Mouse (Mus musculus): ENCODE measurements around the gene Doc2a.

- no peak for TF ChIP-seq CTCF (IDR thresholded peaks at IDR 0.05)
- no peak for TF ChIP-seq EP300 (IDR thresholded peaks at IDR 0.05)
These were observed 50.3 kb downstream of the Doc2a start for GRCm38 (mm10) chr7:126897390-126898101.
